18 mouse cellular contexts compared by ENCODE assay signal in the genomic region with DNA sequence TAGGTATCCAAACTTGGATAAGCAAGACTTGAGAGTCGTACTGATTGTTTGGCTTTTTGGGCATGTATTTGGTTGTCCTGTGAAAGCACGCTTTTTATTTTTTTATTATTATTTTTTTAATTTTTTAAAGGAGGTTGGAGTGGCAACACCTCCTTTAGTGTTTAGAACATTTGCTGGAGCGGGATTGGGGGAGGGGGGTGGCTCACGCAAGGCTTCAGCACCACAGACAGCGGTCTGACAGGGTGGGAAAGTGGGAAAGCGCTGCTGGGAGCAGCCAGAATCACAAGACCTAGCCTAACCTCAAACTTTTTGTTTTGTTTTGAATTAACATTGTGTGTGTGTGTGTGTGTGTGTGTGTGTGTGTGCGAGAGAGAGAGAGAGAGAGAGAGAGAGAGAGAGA. TPM values are rescaled to one million over a fixed set of nuclear protein-coding genes. Genes with fewer than 3 reads are reported as not detected.
DNase-seq lines count a peak whose midpoint lies in the region.
"Had no signal": no experiment of that assay in that cellular context is flagged by ENCODE, and none has a peak within 500 bp of the region (broad histone marks: within the 10 kb centered on the region; RNA-seq: fewer than 3 reads in every experiment).

No protein-coding gene starts in this region.

- peak; percentile 28 for DNase-seq in adrenal gland, postnatal 14 days
- no peak for DNase-seq in adrenal gland, adult (ENCODE audit: inconsistent age in 2 of 2, low spot score in 1 of 2)
- DNase-seq in kidney, postnatal 10 days, result peak; percentile 53
- DNase-seq in kidney, postnatal 25 days, result no peak
- DNase-seq in NIH3T3 (ENCODE audit: low read depth), result peak; percentile 24
- peak; percentile 65 for DNase-seq in limb, embryonic 10.5 days (ENCODE audit: low spot score)
- no peak for DNase-seq in urinary bladder, postnatal 10 days (ENCODE audit: low spot score)
- DNase-seq in cerebellum, postnatal 14 days, result no peak
- DNase-seq: gastrocnemius, postnatal 36 days had no signal

- peaks cover 83% of the 10 kb centered on the region for H3K27me3 ChIP-seq in limb, embryonic 10.5 days (ENCODE audit: low read depth, poor library complexity, severe bottlenecking)

- H3K4me3 ChIP-seq in limb, embryonic 10.5 days, result no peak overlapping the region
- H3K4me3 ChIP-seq: heart, embryonic 12.5 days had no signal

- H3K27ac ChIP-seq in limb, embryonic 10.5 days, result no peak overlapping the region
- H3K27ac ChIP-seq: liver, embryonic 13.5 days had no signal

- WGBS in limb, embryonic 10.5 days, result 34% methylated on average over 7 of the region's 7 CpGs

- H3K4me1 ChIP-seq in limb, embryonic 10.5 days, result peaks cover 32% of the 10 kb centered on the region

- peaks cover 23% of the 10 kb centered on the region for H3K36me3 ChIP-seq in limb, embryonic 10.5 days

- H3K9me3 ChIP-seq in limb, embryonic 10.5 days (replicated peaks), result no peaks in the 10 kb centered on the region
- H3K9me3 ChIP-seq: heart, embryonic 12.5 days; liver, embryonic 13.5 days; megakaryocyte, embryonic 14.5 days had no signal

RNA-seq across cellular contexts. Expression of a gene that starts 1.8 kb away (rescaled TPM):
- total RNA-seq in adrenal gland, postnatal 14 days (2021), result 2.4 and 3.0 TPM in 2 replicates
- polyA plus RNA-seq in limb, embryonic 10.5 days (2016; fragmentation: Nextera tagmentation; extraction: Ambion mirVana), result 0.06 and 0.10 TPM in 2 replicates

RNA-seq across cellular contexts. Expression of a gene that starts 17.4 kb away (rescaled TPM):
- total RNA-seq in adrenal gland, postnatal 14 days (2021), result not detected in 2 replicates
- not detected in 2 replicates for polyA plus RNA-seq in limb, embryonic 10.5 days (2016; fragmentation: Nextera tagmentation; extraction: Ambion mirVana)
- total RNA-seq: gastrocnemius, postnatal 36 days; heart, postnatal 25 days; layer of hippocampus, adult 8-10 months; left cerebral cortex, postnatal 4 days had no signal
- polyA plus RNA-seq: forebrain, embryonic 11.5 days; heart, embryonic 12.5 days; kidney, embryonic 14.5 days; liver, embryonic 13.5 days; neural tube, embryonic 14.5 days had no signal

RNA-seq across cellular contexts. Expression of a gene that starts 17.5 kb away (rescaled TPM):
- total RNA-seq in adrenal gland, postnatal 14 days (2021), result 9.1 and 10.1 TPM in 2 replicates
- polyA plus RNA-seq in limb, embryonic 10.5 days (2016; fragmentation: Nextera tagmentation; extraction: Ambion mirVana), result 11.0 TPM in 2 replicates

RNA-seq across cellular contexts. Expression of a gene that starts 31.6 kb away (rescaled TPM):
- total RNA-seq in adrenal gland, postnatal 14 days (2021), result 74.9 and 80.6 TPM in 2 replicates
- 38.9 and 46.4 TPM in 2 replicates for polyA plus RNA-seq in limb, embryonic 10.5 days (2016; fragmentation: Nextera tagmentation; extraction: Ambion mirVana)

RNA-seq across cellular contexts. Expression of a gene that starts 45.4 kb away (rescaled TPM):
- total RNA-seq in adrenal gland, postnatal 14 days (2021), result 0.56 and 7.1 TPM in 2 replicates
- polyA plus RNA-seq in limb, embryonic 10.5 days (2016; fragmentation: Nextera tagmentation; extraction: Ambion mirVana), result 0.89 and 2.4 TPM in 2 replicates

Comparison
In these comparisons a context has a peak if more than half of its experiments do, and no peak if none do; other contexts are left out.
1. DNase-seq: peak in adrenal gland, postnatal 14 days (single experiment), kidney, postnatal 10 days (single experiment), NIH3T3 (single experiment) and limb, embryonic 10.5 days (single experiment); none in adrenal gland, adult (0 of 2), kidney, postnatal 25 days (0 of 2), urinary bladder, postnatal 10 days (single experiment) and cerebellum, postnatal 14 days (0 of 2).